Mouse (Mus musculus) thymus, postnatal 4 days (tissue): ENCODE measurements around the gene Qrich1.
A peak's percentile ranks its signal among the peaks of the same experiment; 100 is the strongest.

ENCODE experiments used
- DNase-seq: peaks from one replicate; pipeline ENCODE4 v3.0.0; 2021

Gene Qrich1

DNA sequence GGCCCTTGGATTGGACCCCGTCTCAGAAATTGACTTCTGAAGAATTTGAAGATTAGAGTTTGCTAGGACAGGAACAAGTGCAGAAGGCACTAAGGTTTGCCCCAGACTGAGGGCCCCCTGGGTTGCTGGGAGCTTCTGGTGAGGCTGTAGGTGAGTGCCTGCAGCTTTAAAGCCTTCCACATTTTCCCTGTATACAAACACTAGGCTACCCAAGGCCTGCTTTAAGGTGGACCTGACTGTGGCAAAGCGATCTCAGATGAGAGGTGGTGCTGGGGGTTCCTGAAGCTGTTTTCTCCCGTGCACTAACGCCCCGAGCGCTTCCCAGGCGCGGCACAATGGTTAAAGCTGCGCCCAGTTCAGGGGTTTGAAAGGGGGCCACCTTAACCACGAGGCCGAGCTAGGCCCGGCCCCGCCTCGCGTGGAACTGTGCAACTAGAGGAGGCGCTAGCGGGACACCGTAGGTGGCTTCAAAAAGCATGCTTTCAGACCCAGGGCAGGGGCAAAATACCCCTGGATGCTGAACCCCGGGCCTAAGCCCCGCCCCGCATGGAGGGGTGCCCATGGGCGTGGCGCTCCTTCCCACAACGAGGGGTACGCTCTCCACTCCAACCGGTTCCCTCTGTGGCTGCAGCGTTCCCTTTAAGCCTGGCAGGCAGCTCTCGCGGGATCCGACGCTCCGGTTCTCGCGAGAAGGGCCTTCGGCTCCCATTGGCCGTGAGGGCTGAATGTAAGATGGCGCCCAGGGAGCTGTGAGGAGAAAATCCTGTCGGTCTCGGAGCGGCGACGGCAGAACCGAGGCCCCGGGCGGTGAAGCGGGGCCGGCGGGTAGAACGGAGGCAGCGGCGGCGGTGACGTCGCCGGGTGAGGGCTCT, at the start of gene Qrich1:
Gene Qrich1 (plus strand): TSS at position 427 of the 872 bp plus-strand sequence.
- DNase-seq = peak; percentile 96

DNA sequence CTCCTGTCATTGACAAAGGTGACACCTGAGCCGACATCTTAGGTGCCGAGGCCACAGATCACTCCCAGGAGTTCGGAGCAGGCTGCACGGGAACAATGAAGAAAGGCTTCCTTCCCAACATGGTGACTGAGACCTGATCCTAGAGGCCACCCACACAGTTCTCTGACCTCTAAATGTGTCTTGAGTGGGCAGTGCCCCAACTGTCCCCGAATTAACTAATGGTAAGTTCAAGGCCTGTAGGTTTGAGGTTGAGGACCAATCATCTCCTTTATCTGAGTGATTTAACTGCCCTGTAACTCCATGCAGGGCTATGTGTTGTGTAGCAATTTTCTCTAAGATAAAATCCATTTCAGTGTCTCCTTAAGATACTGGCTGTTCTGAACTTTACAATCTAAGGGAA, 47.2 kb upstream of the Qrich1 start:
- no peak for DNase-seq

DNA sequence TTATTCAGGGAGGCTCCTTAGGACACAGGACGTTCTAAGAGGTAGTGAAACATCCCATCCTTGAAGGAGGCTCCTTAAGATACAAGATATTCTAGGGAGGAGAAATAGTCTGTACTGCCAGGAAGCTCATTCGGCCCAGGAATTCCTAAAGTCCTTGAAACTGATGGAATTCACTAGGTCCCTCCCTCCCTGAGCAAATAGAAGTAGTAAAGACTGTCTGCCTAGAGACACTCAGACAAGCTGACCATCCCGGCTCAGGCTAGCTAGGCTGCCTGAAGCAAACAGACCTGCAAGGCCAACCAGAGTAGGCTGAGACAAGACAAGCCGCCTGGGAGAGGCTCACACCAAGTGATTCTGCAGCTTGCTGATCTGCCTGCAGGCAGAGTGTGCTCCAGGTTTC, 46.8 kb upstream of the Qrich1 start:
- no peak for DNase-seq

DNA sequence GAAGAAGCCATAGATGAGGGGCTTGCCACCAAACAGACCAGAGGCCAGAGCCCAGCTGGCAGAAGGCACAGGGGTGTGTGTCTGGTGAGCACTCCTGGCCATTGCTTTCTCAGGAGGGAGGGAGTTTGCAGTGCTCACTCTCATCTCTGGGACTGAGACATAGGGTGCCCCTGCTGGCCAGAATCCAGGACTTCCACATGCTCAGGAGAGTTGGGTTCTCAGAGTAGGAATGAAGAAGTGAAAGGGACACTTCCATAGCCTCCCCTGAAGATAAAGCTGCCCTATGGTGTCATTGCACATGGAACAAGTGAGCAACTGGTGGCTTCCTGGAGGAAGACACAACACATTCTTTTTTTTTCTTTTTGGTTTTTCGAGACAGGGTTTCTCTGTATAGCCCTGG, 42.1 kb upstream of the Qrich1 start:
- no peak for DNase-seq

DNA sequence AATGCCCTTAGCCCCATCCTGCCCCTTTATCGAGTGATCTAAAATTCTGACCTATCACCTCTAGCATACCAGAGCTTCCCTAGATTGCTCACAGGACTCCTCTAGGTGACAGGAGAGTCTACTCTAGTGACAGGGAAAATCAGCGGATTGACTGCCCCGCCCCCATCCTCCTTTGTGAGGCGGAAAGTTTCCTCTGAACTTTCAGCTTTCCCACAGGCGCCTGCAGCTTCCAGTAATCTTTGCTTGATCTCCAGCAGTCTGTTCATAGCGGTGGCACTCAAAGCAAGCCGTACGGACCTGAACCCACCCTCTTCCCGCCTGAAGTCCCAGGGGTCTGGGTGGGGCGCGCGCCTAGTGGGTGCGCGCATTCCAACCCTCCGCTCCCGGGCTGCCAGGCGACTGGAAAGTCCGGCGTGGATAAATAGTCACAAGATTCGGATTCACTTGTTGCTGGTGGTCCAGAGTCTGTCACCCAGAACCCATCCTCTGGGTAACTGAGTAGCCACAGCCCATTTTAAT, 37.9 kb upstream of the Qrich1 start:
- peak; percentile 65 for DNase-seq

DNA sequence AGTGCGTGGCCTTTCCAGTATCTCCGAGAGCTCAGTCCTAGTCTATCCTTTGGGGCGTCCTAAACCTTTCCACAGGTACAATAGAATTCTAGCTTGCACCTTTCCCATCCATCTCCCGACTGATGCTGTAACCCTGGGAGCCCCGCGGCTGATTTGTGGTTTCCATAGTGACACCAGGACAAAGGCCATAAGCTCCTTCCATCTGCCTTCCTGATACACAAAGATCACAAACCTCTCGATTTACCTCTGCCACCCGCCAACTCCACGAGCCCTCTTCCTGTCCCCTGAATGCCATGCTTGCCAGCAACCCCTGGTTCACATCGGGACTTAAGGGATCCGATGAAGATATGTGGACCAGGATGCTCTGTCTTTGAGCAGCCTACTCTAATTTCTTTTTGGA, 37.4 kb upstream of the Qrich1 start:
- no peak for DNase-seq

DNA sequence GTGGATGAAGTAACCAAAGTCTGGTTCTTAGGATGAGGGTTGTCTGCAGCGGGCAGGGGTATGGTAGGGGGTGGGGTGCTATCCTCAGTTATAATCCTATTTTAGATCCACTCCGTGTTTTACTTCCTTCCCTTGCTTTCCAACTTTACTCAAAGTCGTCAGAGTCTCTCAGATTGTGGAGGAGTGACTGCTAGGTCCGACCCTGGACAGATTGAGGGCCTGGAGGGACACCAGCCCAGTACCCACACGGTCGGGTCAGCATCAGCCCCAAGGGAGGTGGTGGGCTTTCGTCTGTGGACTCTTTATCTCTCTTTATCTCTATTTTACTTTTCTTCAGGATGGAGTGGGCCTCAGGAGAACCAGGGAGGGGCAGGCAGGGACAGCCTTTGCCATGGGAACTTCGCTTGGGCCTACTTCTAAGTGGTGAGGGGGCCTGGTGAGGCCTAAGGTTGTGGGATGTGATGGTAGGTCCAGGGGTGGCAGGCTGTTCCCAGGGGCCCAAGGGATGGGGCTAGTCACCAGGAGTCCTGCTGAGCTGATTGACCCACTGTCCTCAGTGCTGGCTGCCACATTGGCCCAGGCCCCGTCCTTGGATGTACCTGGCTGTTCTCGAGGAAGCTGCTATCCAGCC, 36.8 kb upstream of the Qrich1 start, which contains the start of gene Lamb2:
Gene Lamb2 (plus strand): TSS at position 16 of the 631 bp plus-strand sequence.
- no peak for DNase-seq

DNA sequence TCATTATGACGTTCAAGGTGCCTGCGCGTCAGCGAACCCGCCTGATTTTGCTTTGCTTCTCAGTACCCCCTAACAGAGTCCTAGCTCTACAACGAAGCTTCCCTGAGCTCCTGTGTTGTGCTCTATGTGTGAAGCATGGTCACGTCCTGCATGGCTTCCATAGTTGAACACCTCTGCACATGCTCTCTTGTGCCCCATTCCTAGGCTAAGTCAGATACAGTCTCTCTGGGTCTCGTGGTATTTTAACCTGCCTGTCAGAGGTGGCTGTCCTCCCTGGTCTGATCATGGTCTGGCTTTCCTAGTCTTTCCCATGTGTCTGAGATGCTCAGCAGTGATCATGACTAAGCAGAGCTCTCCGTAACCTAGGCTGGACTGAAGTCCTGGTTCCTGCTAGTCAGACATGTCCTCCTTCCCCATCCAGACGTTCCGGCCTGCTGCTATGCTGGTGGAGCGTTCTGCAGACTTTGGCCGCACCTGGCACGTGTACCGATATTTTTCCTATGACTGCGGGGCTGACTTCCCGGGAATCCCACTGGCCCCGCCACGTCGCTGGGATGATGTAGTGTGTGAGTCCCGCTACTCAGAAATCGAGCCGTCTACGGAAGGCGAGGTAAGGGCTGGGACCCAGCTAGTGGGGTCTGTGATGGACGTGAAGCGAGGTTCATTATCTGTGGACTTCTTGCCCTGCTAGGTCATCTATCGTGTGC, 35.6 kb upstream of the Qrich1 start:
- DNase-seq = no peak

DNA sequence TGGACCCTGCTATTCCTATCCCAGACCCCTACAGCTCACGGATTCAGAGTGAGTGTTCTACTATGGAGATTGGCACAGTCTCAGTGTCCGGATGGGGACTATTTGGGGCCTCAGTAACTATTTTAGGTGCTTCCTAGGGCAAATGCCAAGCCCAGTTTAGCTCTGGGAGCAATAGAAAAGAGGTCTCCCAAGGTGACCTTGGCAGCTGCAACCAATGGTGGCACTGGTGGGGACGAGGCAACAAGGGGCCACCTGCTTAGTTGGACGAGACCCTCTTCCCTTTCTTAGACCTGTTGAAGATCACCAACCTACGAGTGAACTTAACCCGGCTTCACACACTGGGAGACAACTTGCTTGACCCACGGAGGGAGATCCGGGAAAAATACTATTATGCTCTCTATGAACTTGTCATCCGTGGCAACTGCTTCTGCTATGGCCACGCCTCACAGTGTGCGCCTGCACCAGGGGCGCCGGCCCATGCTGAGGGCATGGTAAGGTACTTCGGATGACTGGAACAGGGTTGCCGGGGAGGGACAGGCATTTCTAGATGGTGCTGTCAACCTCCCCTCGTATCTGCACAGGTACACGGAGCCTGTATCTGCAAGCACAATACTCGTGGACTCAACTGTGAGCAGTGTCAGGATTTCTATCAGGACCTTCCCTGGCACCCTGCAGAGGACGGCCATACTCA, 34.9 kb upstream of the Qrich1 start:
- DNase-seq = no peak

DNA sequence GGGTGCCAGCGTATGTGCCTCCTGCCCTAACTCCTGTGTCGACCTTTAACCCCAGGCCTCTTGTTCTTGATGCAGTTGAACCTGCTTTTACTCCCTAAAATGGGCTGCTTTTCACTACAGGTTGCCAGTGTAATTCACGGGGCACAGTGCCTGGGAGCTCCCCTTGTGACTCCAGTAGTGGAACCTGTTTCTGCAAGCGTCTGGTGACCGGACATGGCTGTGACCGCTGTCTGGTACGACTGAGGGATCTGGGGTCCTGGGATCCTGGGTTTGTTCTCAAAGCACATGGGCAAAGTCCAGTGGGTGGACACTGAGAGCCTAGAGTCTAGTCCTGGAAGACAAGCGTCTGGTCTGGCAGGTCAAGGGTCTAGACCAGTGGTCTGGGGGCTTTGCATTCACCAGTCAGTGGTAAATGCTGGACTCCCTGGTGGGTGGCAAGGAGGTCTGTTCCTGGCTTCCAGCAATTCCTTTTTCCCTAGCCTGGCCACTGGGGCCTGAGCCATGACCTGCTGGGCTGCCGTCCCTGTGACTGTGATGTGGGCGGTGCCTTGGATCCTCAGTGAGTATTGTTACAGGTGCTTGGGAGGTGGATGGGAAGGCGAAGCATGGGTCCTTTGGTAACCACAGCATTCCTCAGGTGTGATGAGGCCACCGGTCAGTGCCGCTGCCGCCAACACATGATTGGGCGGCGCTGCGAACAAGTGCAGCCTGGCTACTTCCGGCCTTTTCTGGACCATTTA, 33.4 kb upstream of the Qrich1 start:
- DNase-seq = no peak

DNA sequence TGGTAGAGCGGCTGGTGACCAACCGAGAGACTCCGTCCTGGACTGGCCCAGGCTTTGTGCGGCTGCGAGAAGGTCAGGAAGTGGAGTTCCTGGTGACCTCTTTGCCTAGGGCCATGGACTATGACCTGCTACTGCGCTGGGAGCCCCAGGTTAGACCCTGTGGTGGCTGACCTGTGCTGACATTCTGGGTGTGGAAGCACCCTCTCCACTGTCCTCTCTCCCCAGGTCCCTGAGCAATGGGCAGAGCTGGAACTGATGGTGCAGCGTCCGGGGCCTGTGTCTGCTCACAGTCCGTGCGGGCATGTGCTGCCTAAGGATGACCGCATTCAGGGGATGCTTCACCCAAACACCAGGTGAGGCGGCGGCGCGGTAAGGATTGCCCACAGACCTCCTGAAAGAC, 32.6 kb upstream of the Qrich1 start:
- no peak for DNase-seq

DNA sequence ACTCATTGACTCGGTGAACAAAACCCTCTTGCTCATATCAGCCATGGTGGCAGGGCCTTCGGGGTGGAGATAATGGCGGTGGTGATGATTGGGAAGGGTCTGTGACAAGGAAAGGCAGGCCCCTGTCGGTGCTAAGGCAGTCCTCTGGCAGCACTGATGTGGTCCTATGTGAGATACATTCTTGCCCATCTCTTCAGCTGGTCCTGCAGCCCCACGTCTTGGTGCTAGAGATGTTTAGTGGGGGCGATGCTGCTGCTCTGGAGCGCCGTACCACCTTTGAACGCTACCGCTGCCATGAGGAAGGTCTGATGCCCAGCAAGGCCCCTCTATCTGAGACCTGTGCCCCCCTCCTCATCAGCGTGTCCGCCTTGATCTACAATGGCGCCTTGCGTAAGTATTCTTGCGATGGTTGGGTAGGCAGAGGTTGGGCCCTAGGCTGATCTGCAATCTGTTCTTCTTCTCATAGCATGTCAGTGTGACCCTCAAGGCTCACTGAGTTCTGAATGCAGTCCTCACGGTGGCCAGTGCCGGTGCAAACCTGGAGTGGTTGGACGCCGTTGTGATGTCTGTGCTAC, 31.2 kb upstream of the Qrich1 start:
- no peak for DNase-seq

DNA sequence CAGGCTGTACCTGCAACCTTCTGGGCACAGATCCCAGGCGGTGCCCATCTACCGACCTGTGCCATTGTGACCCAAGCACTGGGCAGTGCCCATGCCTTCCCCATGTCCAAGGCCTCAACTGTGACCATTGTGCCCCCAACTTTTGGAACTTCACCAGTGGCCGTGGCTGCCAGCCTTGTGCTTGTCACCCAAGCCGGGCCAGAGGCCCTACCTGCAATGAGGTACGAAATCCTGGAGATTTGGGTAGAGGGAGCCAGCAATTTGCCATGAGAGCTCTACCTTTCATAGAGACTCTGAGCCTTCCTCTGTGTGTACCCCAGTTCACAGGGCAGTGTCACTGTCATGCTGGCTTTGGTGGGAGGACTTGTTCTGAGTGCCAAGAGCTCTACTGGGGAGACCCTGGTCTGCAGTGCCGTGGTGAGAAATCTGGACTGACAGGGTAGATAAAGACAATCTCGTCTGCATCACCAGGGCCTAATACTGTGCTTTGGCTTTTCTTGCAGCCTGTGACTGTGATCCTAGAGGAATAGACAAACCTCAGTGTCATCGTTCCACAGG, 29.6 kb upstream of the Qrich1 start:
- no peak for DNase-seq

DNA sequence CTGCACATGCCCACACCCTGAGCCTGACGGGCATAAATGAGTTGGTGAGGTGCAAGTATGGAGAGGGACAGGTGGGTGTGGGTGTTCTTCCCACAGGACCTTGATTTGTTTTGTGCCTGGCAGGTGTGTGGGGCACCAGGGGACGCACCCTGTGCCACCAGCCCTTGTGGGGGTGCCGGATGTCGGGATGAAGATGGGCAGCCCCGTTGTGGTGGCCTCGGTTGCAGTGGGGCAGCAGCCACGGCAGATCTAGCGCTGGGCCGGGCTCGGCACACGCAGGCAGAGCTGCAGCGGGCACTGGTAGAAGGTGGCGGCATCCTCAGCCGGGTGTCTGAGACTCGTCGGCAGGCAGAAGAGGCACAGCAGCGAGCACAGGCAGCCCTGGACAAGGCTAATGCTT, 28.2 kb upstream of the Qrich1 start:
- no peak for DNase-seq

DNA sequence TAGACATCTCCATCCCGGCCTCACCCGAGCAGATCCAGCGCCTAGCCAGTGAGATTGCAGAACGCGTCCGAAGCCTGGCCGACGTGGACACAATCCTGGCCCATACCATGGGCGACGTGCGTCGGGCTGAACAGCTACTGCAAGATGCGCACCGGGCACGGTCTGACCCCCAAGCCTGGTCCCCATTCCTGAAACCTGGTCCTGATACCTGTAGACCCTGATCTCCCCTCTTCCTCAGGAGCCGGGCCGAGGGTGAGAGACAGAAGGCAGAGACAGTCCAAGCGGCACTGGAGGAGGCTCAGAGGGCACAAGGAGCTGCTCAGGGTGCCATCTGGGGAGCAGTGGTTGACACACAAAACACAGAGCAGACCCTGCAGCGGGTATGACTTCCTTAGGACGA, 27.4 kb upstream of the Qrich1 start:
- peak; percentile 32 for DNase-seq

DNA sequence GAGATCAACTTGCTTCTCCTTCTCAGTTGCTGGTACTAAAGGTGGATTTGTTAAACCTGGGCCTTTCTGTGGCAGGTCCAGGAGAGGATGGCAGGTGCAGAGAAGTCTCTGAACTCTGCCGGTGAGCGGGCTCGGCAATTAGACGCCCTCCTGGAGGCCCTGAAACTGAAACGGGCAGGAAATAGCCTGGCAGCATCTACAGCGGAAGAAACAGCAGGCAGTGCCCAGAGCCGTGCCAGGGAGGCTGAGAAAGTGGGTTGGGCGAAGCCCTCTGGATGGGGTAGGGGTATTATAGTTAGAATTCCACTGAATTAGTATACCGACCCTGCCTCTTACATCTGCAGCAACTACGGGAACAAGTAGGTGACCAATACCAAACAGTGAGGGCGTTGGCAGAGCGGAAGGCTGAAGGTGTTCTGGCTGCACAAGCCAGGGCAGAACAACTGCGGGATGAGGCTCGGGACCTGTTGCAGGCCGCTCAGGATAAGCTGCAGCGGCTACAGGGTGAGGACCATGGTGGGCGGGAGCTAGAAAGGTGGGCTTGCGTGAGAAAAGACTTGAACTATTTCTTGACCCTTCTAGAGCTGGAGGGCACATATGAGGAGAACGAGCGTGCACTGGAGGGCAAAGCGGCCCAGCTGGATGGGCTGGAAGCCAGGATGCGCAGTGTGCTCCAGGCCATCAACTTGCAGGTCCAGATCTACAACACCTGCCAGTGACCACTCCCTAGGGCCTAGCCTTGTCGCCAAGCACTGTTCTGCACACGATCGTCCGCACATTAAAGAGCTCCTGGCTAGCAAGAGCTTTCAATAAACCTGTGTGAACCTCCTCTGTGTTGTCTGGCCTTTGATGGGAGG, 26.7 kb upstream of the Qrich1 start:
- DNase-seq = peak; percentile 31

DNA sequence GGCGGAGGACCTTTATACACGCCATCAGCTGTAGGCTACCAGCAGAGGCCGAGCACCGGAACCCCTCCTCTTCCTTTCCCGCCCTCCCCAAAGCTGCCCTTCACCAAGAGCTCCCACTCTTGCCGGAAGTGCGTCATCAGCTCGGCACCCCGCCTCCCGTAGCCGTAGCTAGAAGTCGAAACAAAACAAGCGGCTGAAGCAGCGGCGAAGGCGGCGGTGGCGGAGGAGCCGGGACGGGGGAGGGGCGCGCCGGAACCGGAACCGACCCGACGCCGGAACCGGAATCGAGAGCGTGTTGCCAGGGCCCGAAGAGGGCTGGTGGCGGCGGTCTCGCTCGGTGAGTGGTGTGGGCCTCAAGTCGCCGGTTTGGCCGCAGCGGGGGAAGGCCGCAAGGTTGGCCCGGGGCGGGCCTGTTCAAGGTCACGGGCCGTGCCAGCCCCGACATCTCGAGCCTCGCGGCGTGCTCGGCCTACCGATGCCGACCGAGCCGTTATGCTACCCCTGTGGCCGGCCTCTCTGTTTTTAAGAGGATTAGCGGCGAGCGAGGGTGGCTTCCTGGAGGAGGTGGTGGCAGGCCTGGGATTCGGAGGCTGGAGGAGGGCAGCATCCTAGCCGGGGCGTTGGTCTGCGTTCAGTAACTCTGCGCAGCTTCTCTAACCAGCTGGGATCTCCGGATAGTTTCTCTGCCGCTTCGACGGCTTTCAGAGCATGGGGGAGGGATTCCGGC, 25.9 kb upstream of the Qrich1 start, which contains the start of gene Usp19:
Gene Usp19 (plus strand): TSS at position 44 of the 727 bp plus-strand sequence.
- peak; percentile 94 for DNase-seq

DNA sequence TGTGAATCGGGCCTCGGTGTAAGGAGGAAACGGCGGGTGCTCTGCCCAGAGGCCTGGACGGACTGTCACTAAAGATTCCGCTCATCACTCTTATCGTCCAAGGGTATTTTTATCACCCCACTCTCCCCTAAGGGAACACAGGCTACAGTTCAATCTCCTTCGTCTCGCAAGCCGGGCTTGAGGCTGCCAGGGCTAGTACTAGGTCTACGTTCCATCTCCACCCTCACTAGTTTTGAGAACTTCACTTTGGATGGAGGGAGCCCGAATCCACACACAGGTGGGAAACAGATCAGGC, 25.4 kb upstream of the Qrich1 start:
- DNase-seq = no peak

DNA sequence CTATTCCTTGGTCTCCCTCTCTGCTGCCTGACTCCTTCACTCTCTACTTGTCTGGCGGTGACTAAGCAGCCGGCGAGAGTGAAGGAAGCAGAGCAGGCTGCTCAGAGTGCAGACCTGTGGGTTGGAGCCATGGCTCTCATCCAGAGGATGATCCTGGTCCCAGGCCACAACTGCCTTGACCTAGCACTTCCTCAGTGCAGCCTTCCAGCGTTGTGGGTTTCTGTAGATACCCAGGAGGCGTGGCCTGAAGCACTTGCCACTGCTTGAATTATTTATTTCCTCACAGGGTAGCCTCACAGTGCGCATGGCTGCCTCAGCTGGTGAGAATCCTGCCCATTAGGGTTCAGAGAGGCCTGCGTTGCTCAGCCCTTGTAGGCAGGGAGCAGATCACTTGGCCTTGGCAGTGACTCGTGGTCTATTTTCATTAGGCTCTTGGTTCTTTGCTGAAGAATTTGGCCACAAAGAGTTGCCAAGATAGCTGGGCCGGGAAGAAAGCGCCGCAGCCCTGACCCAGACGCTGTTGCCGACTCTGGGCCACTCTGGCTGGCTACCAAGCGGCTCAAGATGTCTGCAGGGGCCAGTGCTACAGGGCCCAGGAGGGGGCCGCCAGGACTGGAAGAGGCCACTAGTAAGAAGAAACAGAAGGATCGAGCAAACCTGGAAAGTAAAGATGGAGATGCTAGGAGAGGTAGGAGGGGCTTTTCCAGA, 24.4 kb upstream of the Qrich1 start:
- DNase-seq = no peak
